Mouse (Mus musculus) heart, postnatal 25 days (tissue): ENCODE measurements at regions not wholly inside any gene's neighbourhood (a gene's known extent, or its start where the extent isn't known, plus 50 kb on each side); places are given as distances from the start of the nearest gene placed in this dataset.
"Not testable (repeated sequence)": the region's sequence is repeated elsewhere in the genome, so short reads cannot be mapped to it uniquely, and the experiment has no call there.

Experiments used
- DNase-seq: peaks from one replicate; pipeline ENCODE4 v3.0.0; 2022; ENCODE audit warnings: low spot score
- intact Hi-C: fragments of 180-260 bp; cut with DNase I; formaldehyde crosslinking; loops from one replicate; pipeline ENCODE4 v1.15.1; 2025

- not testable (repeated sequence) for DNase-seq
Observed at GRCm38 (mm10) chr1:23316288-23316687, 81.3 kb downstream of the Ogfrl1 start.

GRCm38 (mm10) chr1:23314863-23315262, 82.7 kb downstream of the Ogfrl1 start:
- intact Hi-C loops, DNase-seq: not testable (repeated sequence)

More at GRCm38 (mm10) chr1:23316288-23316687, 81.3 kb downstream of the Ogfrl1 start:
- intact Hi-C loops = not testable (repeated sequence)

GRCm38 (mm10) chr1:23292718-23293117, 104.9 kb downstream of the Ogfrl1 start:
- DNase-seq = no peak
- intact Hi-C loops = no loop called here

GRCm38 (mm10) chr1:23286741-23287140, 110.8 kb downstream of the Ogfrl1 start:
- intact Hi-C loops = loop anchor here (5.0 kb wide), 2 partner anchors 36 to 119 kb away; no protein-coding TSS in a partner anchor
- no peak for DNase-seq

GRCm38 (mm10) chr1:23282870-23283219, 114.7 kb downstream of the Ogfrl1 start:
- intact Hi-C loops = no loop called here

GRCm38 (mm10) chr1:23282215-23282869, 115.2 kb downstream of the Ogfrl1 start:
- DNase-seq = no peak
- intact Hi-C loops = no loop called here

More at GRCm38 (mm10) chr1:23282870-23283219, 114.7 kb downstream of the Ogfrl1 start:
- DNase-seq = no peak

GRCm38 (mm10) chr1:23279827-23280226, 117.7 kb downstream of the Ogfrl1 start:
- intact Hi-C loops = loop anchor here (1.0 kb wide), 1 partner anchor 78 kb away; no protein-coding TSS in a partner anchor
- no peak for DNase-seq

GRCm38 (mm10) chr1:23272077-23272476, 125.5 kb downstream of the Ogfrl1 start:
- intact Hi-C loops = loop anchor here (2.0 kb wide), 1 partner anchor 15 kb away; no protein-coding TSS in a partner anchor
- DNase-seq = no peak

- DNase-seq = no peak
- intact Hi-C loops = no loop called here
Observed at GRCm38 (mm10) chr1:23270910-23271822, 126.4 kb downstream of the Ogfrl1 start.

- DNase-seq = no peak
- intact Hi-C loops = loop anchor here (10.0 kb wide), 1 partner anchor 117 kb away; no protein-coding TSS in a partner anchor
Observed at GRCm38 (mm10) chr1:23268062-23268461, 129.5 kb downstream of the Ogfrl1 start.

- no peak for DNase-seq
- intact Hi-C loops = loop anchor here (10.0 kb wide), 1 partner anchor 119 kb away; no protein-coding TSS in a partner anchor
Observed at GRCm38 (mm10) chr1:23265556-23266232, 131.9 kb downstream of the Ogfrl1 start.

- no peak for DNase-seq
- intact Hi-C loops = loop anchor here (10.0 kb wide), 1 partner anchor 121 kb away; no protein-coding TSS in a partner anchor
Observed at GRCm38 (mm10) chr1:23264251-23264650, 133.3 kb downstream of the Ogfrl1 start.

GRCm38 (mm10) chr1:23263798-23264197, 133.8 kb downstream of the Ogfrl1 start:
- no peak for DNase-seq

GRCm38 (mm10) chr1:23261652-23262051, 135.9 kb downstream of the Ogfrl1 start:
- intact Hi-C loops = loop anchor here (10.0 kb wide), 1 partner anchor 123 kb away; no protein-coding TSS in a partner anchor
- DNase-seq = no peak

More at GRCm38 (mm10) chr1:23263798-23264197, 133.8 kb downstream of the Ogfrl1 start:
- intact Hi-C loops = loop anchor here (10.0 kb wide), 1 partner anchor 121 kb away; no protein-coding TSS in a partner anchor

GRCm38 (mm10) chr1:23257306-23257895, 140.2 kb downstream of the Ogfrl1 start:
- no peak for DNase-seq
- intact Hi-C loops = loop anchor here (2.0 to 5.0 kb wide), 3 partner anchors 15 to 70 kb away; no protein-coding TSS in a partner anchor

GRCm38 (mm10) chr1:23256630-23257001, 141.0 kb downstream of the Ogfrl1 start:
- peak; percentile 67 for DNase-seq
- intact Hi-C loops = loop anchor here (2.0 to 5.0 kb wide), 3 partner anchors 16 to 69 kb away; no protein-coding TSS in a partner anchor

GRCm38 (mm10) chr1:23255925-23256629, 141.5 kb downstream of the Ogfrl1 start:
- peak; percentile 94 for DNase-seq
- intact Hi-C loops = loop anchor here (2.0 to 5.0 kb wide), 3 partner anchors 17 to 69 kb away; no protein-coding TSS in a partner anchor

- intact Hi-C loops = no loop called here
Observed at GRCm38 (mm10) chr1:23254235-23254634, 143.3 kb downstream of the Ogfrl1 start.

GRCm38 (mm10) chr1:23231522-23231921, 129.5 kb upstream of the 4933415F23Rik start:
- no peak for DNase-seq
- intact Hi-C loops = no loop called here

More at GRCm38 (mm10) chr1:23254235-23254634, 143.3 kb downstream of the Ogfrl1 start:
- no peak for DNase-seq
